Mouse (Mus musculus): ENCODE measurements around the gene Babam2.

DNA sequence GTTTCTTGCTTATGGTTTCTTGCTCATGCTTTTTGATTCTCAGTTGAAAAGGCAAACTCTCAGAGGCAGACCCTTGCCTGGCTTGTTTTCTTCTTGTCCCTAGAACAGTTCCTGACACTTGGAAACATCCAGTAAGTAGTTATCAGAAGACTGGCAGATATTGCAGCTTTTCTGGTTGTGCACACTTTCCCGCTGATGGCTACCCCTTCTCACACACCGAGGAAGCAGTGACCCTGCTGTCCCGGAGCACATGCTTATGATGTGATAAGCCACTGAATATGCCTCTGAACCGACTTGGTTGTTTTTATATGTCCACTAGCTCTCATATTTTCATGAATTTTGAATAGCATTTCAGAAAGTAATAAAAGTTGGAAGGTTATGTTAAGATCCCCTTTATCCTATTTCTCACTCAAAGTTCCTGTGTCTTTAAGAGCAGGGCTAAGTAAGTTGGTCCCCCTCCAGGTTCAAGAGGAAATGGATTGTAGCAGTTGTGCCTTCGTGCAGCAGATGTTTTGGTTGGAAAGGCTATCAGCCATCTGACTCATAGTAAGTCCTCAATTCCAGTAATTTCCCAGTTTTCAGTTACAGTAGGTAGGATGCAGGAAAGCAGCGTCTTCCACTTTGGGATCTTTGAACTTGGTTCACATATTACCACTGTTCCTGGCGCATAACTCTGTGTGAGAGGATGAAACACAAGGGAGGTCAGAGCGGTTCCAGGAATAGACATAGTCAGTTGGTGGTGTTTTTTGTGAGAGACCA is 178.9 kb downstream of the Babam2 start:
- no peak for TF ChIP-seq CTCF (IDR thresholded peaks at IDR 0.05; ENCODE audit: control insufficient read depth, insufficient read depth, low read length)
- no peak for TF ChIP-seq POLR2A (IDR thresholded peaks at IDR 0.05; ENCODE audit: borderline replicate concordance, control insufficient read depth, low read depth, low read length)

All from bone marrow, adult 2 months (tissue).